Mouse (Mus musculus) hindbrain, embryonic 11.5 days (tissue): ENCODE measurements at regions not wholly inside any gene's neighbourhood (a gene's known extent, or its start where the extent isn't known, plus 50 kb on each side); places are given as distances from the start of the nearest gene placed in this dataset.

ENCODE experiments used
- ATAC-seq: fragments of 200-750 bp; cut with Nextera tagmentation; 2 replicates; pipeline ENCODE4 v1.8.0; 2017; ENCODE audit warnings: mild to moderate bottlenecking, moderate TSS enrichment, moderate library complexity; ENCODE audit not compliant: low FRiP score
- DNase-seq: peaks from one replicate; pipeline ENCODE4 v3.0.0-alpha.2; 2015; ENCODE audit warnings: low spot score
- H3K27ac ChIP-seq: fragments of 300-500 bp; sonication (generic); 2 replicates; pipeline ENCODE4 v1.5.1; 2014; ENCODE audit warnings: mild to moderate bottlenecking, low read depth, low read length
- H3K27me3 ChIP-seq: fragments of 300-500 bp; sonication (generic); 2 replicates; pipeline ENCODE4 v1.6.1; 2014; ENCODE audit warnings: mild to moderate bottlenecking, low read length, moderate library complexity, mixed read lengths; ENCODE audit not compliant: control insufficient read depth, insufficient read depth
- H3K36me3 ChIP-seq: fragments of 300-500 bp; sonication (generic); 2 replicates; pipeline ENCODE4 v1.6.1; 2014; ENCODE audit warnings: mild to moderate bottlenecking, low read length, moderate library complexity, mixed read lengths; ENCODE audit not compliant: control insufficient read depth, insufficient read depth
- H3K4me1 ChIP-seq: fragments of 300-500 bp; sonication (generic); replicated peaks from 2 replicates; pipeline ENCODE4 v1.6.1; 2014; ENCODE audit warnings: low read length, mixed read lengths; ENCODE audit not compliant: control insufficient read depth, insufficient read depth
- H3K4me2 ChIP-seq: fragments of 300-500 bp; sonication (generic); replicated peaks from 2 replicates; pipeline ENCODE4 v1.6.1; 2014; ENCODE audit warnings: mild to moderate bottlenecking, low read depth, low read length
- H3K4me3 ChIP-seq: fragments of 300-500 bp; sonication (generic); 2 replicates; pipeline ENCODE4 v1.5.1; 2014; ENCODE audit warnings: low read depth, low read length
- H3K9ac ChIP-seq: fragments of 300-500 bp; sonication (generic); 2 replicates; pipeline ENCODE4 v1.6.1; 2014; ENCODE audit warnings: low read depth, low read length
- H3K9me3 ChIP-seq: fragments of 300-500 bp; sonication (generic); 2 replicates; pipeline ENCODE4 v1.6.1; 2016; ENCODE audit warnings: low read length; ENCODE audit not compliant: control insufficient read depth
- whole genome bisulfite sequencing: fragments of 180-500 bp; shearing (Covaris S2); extraction: QIAGEN DNeasy Blood & Tissue Kit; methylation state at CpG from one replicate; pipeline ENCODE4 v1.1.7; 2014; 5-methylcytosine and 5-hydroxymethylcytosine counted together

GRCm38 (mm10) chr9:74671356-74671952 is 190.3 kb upstream of the Onecut1 start:
- no peak for ATAC-seq
- no peak overlapping the region for H3K9ac ChIP-seq
- H3K4me1 ChIP-seq: no peaks in the 10 kb centered on the region
- no peaks in the 10 kb centered on the region for H3K9me3 ChIP-seq
- no peak for DNase-seq
- no peak overlapping the region for H3K27ac ChIP-seq
- no peak overlapping the region for H3K4me3 ChIP-seq
- WGBS: 84% methylated on average over 4 of the region's 4 CpGs
- H3K36me3 ChIP-seq: no peaks in the 10 kb centered on the region
- no peaks in the 10 kb centered on the region for H3K27me3 ChIP-seq
- H3K4me2 ChIP-seq: no peak overlapping the region

- Histone ChIP-seq H3K4me1 (no peaks in the 10 kb centered on the region), H3K4me2 (no peak overlapping the region), H3K9me3 (no peaks in the 10 kb centered on the region), H3K27me3 (no peaks in the 10 kb centered on the region), H3K27ac (no peak overlapping the region), H3K4me3 (no peak overlapping the region), H3K9ac (no peak overlapping the region), H3K36me3 (no peaks in the 10 kb centered on the region)
- ATAC-seq: no peak
- no peak for DNase-seq
- WGBS: 91% methylated on average over 7 of the region's 7 CpGs
Observed at GRCm38 (mm10) chr9:74672261-74672660, 189.5 kb upstream of the Onecut1 start.

- Histone ChIP-seq H3K9ac (no peak overlapping the region), H3K27me3 (no peaks in the 10 kb centered on the region), H3K4me1 (no peaks in the 10 kb centered on the region), H3K9me3 (no peaks in the 10 kb centered on the region), H3K4me2 (no peak overlapping the region), H3K4me3 (no peak overlapping the region), H3K27ac (no peak overlapping the region), H3K36me3 (no peaks in the 10 kb centered on the region)
- 68% methylated on average over 8 of the region's 8 CpGs for WGBS
- ATAC-seq (no peak), DNase-seq (no peak)
Observed at GRCm38 (mm10) chr9:74698229-74698628, 163.5 kb upstream of the Onecut1 start.

- H3K9ac ChIP-seq: no peak overlapping the region
- ATAC-seq (peak; percentile 59; the same call in 1 of the 2 replicates), DNase-seq (peak; percentile 38)
- H3K9me3 ChIP-seq: no peaks in the 10 kb centered on the region
- peak overlapping the region; percentile 60 for H3K27ac ChIP-seq
- H3K4me2 ChIP-seq: no peak overlapping the region
- H3K4me3 ChIP-seq: no peak overlapping the region
- H3K4me1 ChIP-seq: peaks cover 3% of the 10 kb centered on the region; the same call in 1 of the 2 replicates
- 60% methylated on average over 4 of the region's 4 CpGs for WGBS
- no peaks in the 10 kb centered on the region for H3K27me3 ChIP-seq
- H3K36me3 ChIP-seq: no peaks in the 10 kb centered on the region
Observed at GRCm38 (mm10) chr9:74705698-74706097, 156.0 kb upstream of the Onecut1 start.

- Histone ChIP-seq H3K9ac (no peak overlapping the region), H3K27ac (no peak overlapping the region), H3K4me3 (no peak overlapping the region), H3K4me1 (peaks cover 3% of the 10 kb centered on the region; the same call in 1 of the 2 replicates), H3K4me2 (no peak overlapping the region), H3K9me3 (no peaks in the 10 kb centered on the region), H3K36me3 (no peaks in the 10 kb centered on the region), H3K27me3 (no peaks in the 10 kb centered on the region)
- 50% methylated on average over 1 of the region's 1 CpGs for WGBS
- ATAC-seq: 0 out of 2 replicates have a peak, but pooled peaks have one; percentile 36
- no peak for DNase-seq
Observed at GRCm38 (mm10) chr9:74707608-74708007, 154.1 kb upstream of the Onecut1 start.

GRCm38 (mm10) chr9:74711698-74712097 is 150.0 kb upstream of the Onecut1 start:
- Histone ChIP-seq H3K36me3 (no peaks in the 10 kb centered on the region), H3K4me3 (no peak overlapping the region), H3K9ac (no peak overlapping the region), H3K27me3 (no peaks in the 10 kb centered on the region), H3K27ac (no peak overlapping the region), H3K4me2 (no peak overlapping the region), H3K9me3 (no peaks in the 10 kb centered on the region), H3K4me1 (no peaks in the 10 kb centered on the region)
- WGBS: 85% methylated on average over 10 of the region's 10 CpGs
- no peak for DNase-seq
- no peak for ATAC-seq

- DNase-seq (no peak), ATAC-seq (no peak)
- H3K36me3 ChIP-seq: no peaks in the 10 kb centered on the region
- no peak overlapping the region for H3K27ac ChIP-seq
- 85% methylated on average over 5 of the region's 5 CpGs for WGBS
- no peaks in the 10 kb centered on the region for H3K27me3 ChIP-seq
- H3K4me2 ChIP-seq: no peak overlapping the region
- no peak overlapping the region for H3K4me3 ChIP-seq
- H3K9ac ChIP-seq: no peak overlapping the region
- no peaks in the 10 kb centered on the region for H3K4me1 ChIP-seq
- H3K9me3 ChIP-seq: no peaks in the 10 kb centered on the region
Observed at GRCm38 (mm10) chr9:74732451-74732850, 129.3 kb upstream of the Onecut1 start.

GRCm38 (mm10) chr9:74741949-74742348 is 119.8 kb upstream of the Onecut1 start:
- WGBS: 87% methylated on average over 2 of the region's 2 CpGs
- ATAC-seq: no peak

GRCm38 (mm10) chr9:74747886-74748285 is 113.8 kb upstream of the Onecut1 start:
- H3K4me1 ChIP-seq: no peaks in the 10 kb centered on the region
- WGBS: 85% methylated on average over 7 of the region's 7 CpGs
- DNase-seq (no peak), ATAC-seq (no peak)
- H3K9me3 ChIP-seq: no peaks in the 10 kb centered on the region
- no peaks in the 10 kb centered on the region for H3K27me3 ChIP-seq
- H3K4me3 ChIP-seq: no peak overlapping the region
- H3K9ac ChIP-seq: no peak overlapping the region
- no peak overlapping the region for H3K27ac ChIP-seq
- no peak overlapping the region for H3K4me2 ChIP-seq
- no peaks in the 10 kb centered on the region for H3K36me3 ChIP-seq

More at GRCm38 (mm10) chr9:74741949-74742348, 119.8 kb upstream of the Onecut1 start:
- no peaks in the 10 kb centered on the region for H3K4me1 ChIP-seq
- no peak overlapping the region for H3K4me3 ChIP-seq
- DNase-seq: no peak
- no peaks in the 10 kb centered on the region for H3K36me3 ChIP-seq
- H3K27ac ChIP-seq: no peak overlapping the region
- no peaks in the 10 kb centered on the region for H3K27me3 ChIP-seq
- no peaks in the 10 kb centered on the region for H3K9me3 ChIP-seq
- H3K4me2 ChIP-seq: no peak overlapping the region
- H3K9ac ChIP-seq: no peak overlapping the region
